Mouse (Mus musculus) right cerebral cortex, postnatal 10 days (tissue): ENCODE measurements around the gene Pik3r2.

ENCODE experiments used
- DNase-seq, 2 experiments: peaks; one replicate each; pipeline ENCODE4 v3.0.0; 2021; ENCODE audit warnings: low spot score in 2 of 2

Pik3r2 gene

GRCm38 (mm10) chr8:70773410-70773809 lies 3.1 kb downstream of the Pik3r2 start:
- no peak for DNase-seq

- DNase-seq = no peak
Observed at GRCm38 (mm10) chr8:70772890-70773289, 3.6 kb downstream of the Pik3r2 start.

- DNase-seq = no peak
Observed at GRCm38 (mm10) chr8:70772075-70772474, 4.4 kb downstream of the Pik3r2 start.

GRCm38 (mm10) chr8:70771217-70771616 lies 5.3 kb downstream of the Pik3r2 start:
- DNase-seq = no peak

GRCm38 (mm10) chr8:70770748-70771147 lies 5.8 kb downstream of the Pik3r2 start:
- DNase-seq = no peak

GRCm38 (mm10) chr8:70769858-70770257 lies 6.7 kb downstream of the Pik3r2 start:
- no peak for DNase-seq

GRCm38 (mm10) chr8:70769359-70769758 lies 7.2 kb downstream of the Pik3r2 start:
- peak; percentile 94 to 97 for DNase-seq

- peak in 1 of 2 experiments; percentile 60 for DNase-seq
Observed at GRCm38 (mm10) chr8:70768956-70769355, 7.6 kb downstream of the Pik3r2 start.

- DNase-seq = peak in 1 of 2 experiments; percentile 63
Observed at GRCm38 (mm10) chr8:70768231-70768776, 8.2 kb downstream of the Pik3r2 start.

GRCm38 (mm10) chr8:70767503-70767902 lies 9.0 kb downstream of the Pik3r2 start:
- DNase-seq = no peak

GRCm38 (mm10) chr8:70766571-70767440 lies 9.7 kb downstream of the Pik3r2 start:
- DNase-seq = peak in 1 of 2 experiments; percentile 58

GRCm38 (mm10) chr8:70765838-70766570 lies 10.5 kb downstream of the Pik3r2 start:
- peak in 1 of 2 experiments; percentile 58 for DNase-seq

GRCm38 (mm10) chr8:70765329-70765728 lies 11.2 kb downstream of the Pik3r2 start:
- DNase-seq = no peak

GRCm38 (mm10) chr8:70764676-70765075 lies 11.8 kb downstream of the Pik3r2 start:
- DNase-seq = peak in 1 of 2 experiments; percentile 48

- DNase-seq = no peak
Observed at GRCm38 (mm10) chr8:70764026-70764425, 12.5 kb downstream of the Pik3r2 start.

- DNase-seq = no peak
Observed at GRCm38 (mm10) chr8:70763354-70763753, 13.2 kb downstream of the Pik3r2 start.

- DNase-seq = no peak
Observed at GRCm38 (mm10) chr8:70762118-70762517, 14.4 kb downstream of the Pik3r2 start.

- DNase-seq = peak; percentile 99
Observed at GRCm38 (mm10) chr8:70760775-70761406, 15.6 kb downstream of the Pik3r2 start, which contains the start of gene Mpv17l2. Gene Mpv17l2, minus strand, starts transcription at chr8:70760946.

GRCm38 (mm10) chr8:70760350-70760749 lies 16.2 kb downstream of the Pik3r2 start:
- DNase-seq = peak in 1 of 2 experiments; percentile 75

- DNase-seq = peak; percentile 61 to 67
Observed at GRCm38 (mm10) chr8:70758616-70759561, 17.6 kb downstream of the Pik3r2 start.

GRCm38 (mm10) chr8:70758308-70758615 lies 18.3 kb downstream of the Pik3r2 start:
- peak; percentile 49 to 56 for DNase-seq
